Mouse (Mus musculus) adrenal gland, postnatal 4 days (tissue): Measurements from ENCODE around the gene Wdr66. TPM values are rescaled to one million over a fixed set of nuclear protein-coding genes. Genes with fewer than 3 reads are reported as not detected.

Experiments
- DNase-seq, 2 experiments: peaks; one replicate each; pipeline ENCODE4 v3.0.0; 2021 to 2022; ENCODE audit warnings: low spot score in 2 of 2, mixed read lengths in 2 of 2
- total RNA-seq, 2 experiments: library from RNA; stranded (reverse); gene quantifications; 2 replicates each; pipeline ENCODE4 v1.2.3; 2021

Wdr66 gene
- total RNA-seq, 2 experiments from 2014 or later, result 0.68 to 1.0 TPM

DNA sequence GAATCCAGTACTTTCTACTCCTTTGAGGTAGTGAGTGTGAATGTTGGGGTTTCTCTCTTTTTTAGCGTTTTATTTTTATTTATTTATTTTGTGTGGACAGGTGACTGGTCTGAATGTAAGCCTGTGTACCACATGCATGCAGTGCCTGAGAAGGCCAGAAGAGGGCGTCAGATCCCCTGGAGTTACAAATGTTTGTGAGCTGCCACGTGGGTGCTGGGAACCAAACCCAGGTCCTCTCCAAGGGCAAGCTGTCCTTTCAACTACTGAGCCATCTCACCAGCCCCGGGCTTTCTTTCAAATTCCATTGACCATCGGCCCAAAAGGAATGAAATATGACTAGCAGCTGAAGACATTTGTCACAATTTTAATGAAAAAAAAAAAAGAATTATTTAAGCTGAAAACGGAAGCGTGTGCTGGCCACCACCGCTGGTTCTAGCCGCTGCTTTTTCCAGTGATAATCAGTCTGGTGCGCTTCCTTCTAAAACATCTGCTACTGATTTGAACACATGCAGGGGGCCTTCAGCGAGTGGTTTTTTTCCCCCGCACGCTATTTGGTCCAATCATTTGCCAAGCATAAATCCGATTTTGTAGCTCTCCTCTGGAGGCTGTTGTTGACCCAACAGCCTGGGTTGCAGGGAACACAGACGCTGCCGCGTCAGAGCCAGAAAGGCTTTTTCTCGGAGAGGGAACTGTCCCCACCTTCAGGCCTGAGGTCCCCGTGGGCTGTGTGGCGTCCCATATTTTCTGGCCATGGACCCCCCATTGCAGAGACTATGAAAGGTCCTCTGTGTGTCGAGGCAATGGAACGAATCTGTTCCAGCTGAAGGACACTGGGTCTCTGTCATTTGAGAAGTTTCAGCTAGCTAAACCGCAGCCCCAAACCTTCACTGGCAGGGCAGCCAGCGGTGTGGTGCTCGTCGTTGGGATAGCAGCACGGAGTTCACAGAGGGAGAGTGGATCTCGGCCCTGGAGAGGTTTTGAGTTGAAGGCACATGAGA lies 16.9 kb downstream of the Wdr66 start:
- no peak for DNase-seq

DNA sequence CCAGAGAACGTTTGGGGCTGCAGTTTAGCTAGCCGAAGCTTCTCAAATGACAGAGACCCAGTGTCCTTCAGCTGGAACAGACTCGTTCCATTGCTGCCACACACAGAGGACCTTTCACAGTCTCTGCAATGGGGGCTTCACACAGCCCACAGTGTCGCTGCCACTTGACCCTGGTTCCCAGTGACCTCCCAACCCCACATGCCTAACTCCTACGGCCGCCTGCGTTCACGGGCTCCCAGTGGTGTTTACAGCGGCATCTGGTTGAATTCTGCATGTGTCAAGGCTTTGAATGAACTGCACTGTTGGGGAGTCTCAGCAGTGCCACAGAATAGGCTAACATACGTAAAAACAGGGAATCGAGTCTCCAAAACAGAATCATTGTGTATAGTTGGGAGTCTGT lies 19.0 kb downstream of the Wdr66 start:
- DNase-seq, result no peak

DNA sequence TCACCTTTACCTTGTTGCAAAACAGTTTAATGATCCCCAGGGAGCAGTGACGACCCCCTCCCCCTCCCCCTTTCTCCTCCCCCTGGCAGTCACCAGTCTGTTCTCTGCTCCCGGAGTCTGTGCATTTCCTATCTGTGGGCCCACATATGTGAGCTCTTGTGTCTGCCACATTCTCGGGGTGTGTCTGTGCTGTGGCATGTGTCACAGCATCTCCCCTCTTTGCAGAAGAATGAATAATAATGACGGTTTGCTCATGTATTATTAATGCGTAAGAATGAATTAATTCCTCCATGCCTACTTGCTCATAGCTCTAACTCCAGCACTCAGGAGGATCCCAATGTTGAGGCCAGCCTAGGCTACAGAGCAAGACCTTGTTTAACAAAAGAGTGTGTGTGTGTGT lies 21.0 kb downstream of the Wdr66 start:
- DNase-seq, result no peak

DNA sequence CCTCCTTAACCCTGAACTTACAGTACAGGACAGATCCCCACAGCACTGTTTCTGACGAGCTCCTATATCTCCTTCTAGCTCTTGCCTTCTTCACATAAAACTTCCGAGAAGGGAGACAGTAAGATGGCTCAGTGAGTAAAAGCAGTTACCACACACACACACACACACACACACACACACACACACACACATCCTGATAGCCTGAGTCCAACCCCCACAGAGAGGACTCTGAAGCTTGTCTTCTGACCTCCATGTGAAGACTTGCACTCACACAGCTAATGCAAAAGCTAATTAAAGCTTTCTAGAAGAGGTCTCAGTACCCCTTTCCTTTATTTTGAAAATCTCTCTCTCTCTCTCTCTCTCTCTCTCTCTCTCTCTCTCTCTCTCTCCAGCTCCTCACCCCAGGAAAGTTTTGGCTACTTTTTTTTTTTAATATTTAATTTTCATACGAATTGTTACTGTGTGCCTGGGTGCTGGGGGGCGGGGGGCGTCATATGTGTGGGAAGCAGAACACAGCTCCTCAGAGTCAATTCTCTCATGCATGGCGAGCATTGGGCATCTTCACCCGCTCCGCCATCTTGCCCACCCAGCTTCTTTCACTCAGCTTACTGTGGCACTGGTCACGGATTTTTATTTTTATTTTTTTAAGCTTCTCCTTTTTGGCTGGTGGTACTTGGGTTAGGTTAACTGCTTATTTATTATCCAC lies 24.9 kb downstream of the Wdr66 start:
- no peak for DNase-seq

DNA sequence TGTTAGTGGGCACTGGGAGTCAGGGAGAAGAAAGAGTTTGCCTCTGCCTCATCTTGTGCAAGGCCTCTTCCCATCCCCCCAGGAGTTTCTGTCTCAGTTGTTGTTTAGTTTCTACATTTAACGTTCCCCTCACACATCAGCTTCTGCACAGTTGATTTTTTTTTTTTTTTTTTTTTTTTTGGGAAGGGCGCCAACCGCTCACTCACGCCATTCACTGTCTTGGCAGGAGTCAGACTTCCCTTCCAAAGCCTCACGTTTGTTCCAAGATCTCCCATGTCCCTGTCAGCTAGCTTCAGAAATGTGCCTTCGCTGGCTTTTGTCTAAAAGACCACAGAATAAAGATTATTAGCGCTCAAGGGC lies 25.4 kb downstream of the Wdr66 start:
- DNase-seq, result no peak

DNA sequence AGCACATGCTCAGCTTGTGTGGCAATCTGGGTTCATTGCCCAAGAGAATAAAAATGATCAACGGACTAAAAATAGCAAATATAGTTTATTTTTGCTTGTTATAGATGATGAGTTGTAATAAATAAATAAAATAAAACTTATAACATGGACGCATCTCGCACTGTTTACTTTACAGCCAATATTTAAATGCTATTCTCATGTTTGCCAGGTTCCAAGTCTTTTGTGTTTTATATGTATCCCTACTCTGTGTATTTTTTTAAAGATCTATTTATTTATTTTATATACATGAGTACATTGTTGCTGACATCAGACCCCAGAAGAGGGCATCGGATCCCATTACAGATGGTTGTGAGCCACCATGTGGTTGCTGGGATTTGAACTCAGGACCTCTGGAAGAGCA lies 25.8 kb downstream of the Wdr66 start:
- no peak for DNase-seq

DNA sequence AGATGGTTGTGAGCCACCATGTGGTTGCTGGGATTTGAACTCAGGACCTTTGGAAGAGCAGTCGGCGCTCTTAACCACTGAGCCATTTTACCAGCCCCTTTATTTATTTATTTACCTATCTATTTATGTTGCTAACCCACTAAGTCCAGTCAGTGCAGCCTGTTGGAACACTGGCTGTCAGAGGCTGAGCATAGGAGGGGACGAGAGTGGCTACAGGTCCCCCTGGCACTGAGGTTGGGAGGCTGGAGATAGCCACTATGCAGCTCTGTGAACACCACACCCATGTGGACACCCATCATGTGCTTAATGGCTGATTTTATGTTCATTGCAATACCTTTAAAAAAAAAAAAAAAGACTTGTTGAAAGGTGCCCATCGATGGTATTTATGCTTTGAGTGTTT lies 27.3 kb downstream of the Wdr66 start:
- no peak for DNase-seq

DNA sequence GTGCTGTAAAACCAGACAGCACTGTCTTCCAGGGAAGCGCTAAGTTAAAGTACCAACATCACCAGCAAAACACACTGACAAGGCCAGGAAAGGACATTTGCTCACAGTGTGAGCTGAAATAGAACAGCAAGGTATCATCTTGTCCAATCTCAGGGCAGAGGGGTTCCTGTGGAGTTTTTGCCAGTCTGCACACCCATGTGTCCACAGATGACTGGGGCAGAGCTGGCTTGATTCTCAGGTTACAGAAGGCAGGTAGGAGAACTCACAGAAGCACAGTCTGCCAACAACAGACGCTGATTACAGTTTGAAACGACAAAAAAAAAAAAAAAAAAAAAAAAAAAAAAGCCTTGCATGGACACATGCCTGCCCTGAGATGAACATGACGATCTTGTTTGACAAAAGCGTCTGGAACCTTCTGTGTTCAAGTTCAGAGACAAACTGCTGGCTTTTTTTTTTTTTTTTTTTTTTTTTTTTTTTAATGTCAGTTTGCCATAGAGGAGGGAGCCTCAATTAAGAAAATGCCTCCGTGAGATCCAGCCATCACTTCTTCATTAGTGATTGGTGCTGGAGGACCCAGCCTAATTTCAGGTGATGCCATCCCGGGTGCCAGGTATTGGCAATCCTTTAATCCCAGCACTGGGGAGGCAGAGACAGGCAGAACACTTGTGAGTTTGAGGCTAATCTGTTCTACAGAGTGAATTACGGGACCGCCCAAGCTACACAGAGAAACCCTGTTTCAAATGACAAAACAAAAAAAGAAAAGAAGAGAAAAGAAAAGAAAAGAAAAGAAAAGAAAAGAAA lies 29.6 kb downstream of the Wdr66 start:
- DNase-seq, result no peak

DNA sequence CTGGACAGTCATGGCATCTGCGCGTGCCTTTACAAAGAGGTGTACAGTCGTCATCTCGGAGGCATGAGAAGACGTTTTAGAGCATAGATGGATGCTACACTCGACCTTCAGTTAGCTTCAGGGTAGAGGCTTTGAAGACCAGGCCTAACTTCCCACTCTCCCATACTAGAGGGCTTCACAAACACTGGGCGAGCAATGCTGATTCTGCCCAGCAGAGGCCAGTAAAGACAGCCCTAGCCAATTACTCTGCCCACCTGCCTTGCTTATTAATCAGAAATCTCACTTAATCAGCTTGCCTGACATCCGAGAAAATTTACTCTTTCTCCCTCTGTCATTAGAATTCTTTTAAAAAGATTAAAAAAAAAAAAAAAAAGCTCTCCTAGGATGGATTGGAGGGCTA lies 33.3 kb downstream of the Wdr66 start:
- DNase-seq, result no peak

DNA sequence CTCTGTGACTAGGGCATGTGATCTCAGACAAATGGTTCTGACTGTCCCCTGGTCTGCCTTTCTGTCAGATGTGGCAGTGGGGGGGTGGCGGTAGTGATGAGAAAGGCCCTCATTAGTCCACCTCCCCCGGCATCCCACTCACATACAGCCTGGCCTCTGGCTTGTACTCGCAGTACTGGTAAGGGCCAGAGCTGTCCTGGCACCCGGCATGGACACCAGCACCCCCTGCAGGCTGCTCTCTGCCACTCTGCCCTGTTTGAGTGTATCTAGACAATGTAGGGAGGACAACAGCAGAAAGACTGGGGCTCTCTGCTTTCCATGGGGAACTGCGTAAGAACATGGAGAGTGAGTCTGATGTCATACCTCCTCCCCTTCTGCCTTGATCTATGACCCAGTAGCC lies 36.2 kb downstream of the Wdr66 start:
- no peak for DNase-seq

DNA sequence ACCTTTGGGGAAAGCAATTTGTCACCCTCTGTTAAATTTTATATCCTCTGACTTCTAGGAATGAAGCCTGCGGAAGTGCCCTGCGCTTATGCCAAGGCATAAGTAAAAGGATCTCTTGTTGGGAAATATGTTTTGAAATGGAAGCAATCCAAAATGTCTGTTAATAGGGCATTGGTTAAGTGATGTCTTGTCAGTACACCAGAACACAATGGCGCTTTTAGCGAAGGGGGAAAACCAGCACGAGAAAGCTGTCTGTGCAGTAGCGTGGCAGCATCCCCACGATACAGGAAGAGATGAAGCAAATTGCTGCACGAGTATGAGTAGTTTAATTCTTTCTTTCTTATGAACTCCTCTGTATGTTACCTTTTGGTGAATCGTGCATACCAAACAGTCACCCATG lies 42.8 kb downstream of the Wdr66 start:
- DNase-seq, result no peak

DNA sequence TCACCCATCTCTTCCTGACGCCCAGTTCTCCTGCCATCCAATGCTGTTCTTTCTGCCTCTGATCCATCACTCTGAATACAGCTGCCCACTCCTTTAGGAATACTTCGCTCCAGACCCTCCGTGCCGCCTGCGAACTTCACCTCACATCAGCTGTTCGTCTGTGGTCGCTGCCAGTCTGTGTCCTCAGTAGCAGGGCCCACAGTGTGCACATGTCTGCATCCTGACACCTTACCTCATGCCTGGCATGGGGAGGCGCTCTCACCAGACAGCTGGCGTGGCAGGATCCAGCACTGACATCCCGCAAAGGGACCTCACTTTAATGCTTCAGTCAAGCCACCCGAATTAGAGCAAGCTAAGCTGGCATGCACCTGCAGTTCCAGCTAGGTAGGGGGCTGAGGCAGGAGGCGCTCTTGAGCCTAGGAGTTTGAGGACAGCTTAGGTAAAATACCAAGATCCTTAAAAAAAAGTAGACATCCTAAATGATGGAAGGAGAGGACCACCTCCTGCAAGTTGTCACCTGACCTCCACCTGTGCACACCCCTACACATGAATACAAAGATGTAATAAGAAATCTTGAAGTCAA lies 44.4 kb downstream of the Wdr66 start:
- no peak for DNase-seq

DNA sequence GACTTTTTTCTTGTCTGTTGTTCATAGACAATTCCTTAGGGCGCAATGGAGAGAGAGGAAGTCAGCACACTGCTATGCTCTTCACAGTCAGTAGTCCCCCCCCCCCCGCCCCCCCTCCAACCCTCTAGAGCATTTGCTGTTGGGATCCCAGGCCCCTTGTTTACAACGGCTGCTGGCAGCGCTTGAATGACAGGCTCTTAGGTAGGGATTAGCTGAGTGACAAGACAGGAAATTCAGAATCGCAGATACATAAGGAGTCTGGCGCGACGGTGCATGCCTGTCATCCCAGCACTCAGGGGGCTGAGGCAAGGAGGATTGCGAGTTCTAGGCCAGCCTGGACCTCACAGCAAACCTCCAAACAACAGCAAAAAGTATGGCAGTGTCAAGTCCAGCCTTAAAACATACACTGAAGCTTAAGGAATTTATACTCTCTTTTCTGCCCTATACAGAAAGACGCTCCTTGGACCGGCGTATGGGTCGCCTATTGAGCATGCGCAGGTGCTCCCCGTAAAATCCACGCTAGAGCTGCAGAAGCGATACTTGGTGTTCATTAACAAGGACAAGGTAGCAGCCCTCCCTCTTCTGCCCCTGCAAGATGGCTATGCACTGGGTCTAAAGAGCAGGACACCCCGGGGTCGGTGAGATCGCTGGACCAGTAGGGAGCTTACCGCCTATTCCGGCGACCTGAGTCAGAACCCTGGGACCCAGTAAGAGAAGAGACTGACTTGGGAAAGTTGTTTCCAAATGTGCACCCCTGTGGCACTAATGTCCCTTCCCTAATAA lies 45.3 kb downstream of the Wdr66 start:
- no peak for DNase-seq

DNA sequence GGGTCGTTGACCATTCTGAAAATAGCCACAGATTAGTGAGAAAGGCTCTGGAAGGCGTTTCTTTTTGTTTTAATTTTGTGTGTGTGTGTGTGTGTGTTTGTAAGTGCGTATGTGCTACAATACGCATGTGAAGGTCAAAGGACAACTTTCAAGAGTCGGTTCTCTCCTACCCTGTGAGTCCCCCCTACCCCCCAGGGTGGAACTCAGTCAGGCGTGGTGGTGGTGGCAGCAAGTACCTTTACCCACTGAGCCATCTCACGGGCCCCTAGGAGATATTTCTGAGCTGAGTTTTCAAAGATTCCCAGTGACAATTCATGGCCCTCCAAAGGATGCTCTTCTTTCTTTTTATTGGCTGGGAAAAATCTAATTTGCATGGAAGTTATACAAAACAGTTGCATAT lies 45.9 kb downstream of the Wdr66 start:
- no peak for DNase-seq

DNA sequence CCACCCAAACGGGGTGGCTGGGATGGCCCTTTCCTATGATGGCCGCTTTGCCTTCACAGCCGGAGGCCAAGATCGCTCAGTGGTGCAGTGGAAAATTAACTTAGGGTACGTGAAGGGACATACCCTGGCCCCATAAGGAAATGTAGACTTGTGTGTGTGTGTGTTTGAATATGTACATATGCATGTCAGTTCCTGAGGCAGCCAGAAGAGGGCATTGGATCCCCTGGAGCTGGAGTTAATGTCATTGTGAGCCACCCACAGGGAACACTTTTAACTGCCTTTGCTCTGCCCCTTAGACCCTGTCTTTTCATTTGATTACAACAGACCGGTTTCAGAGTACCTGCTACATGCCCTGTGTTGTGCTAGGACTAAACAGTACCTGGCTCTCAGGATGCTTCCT lies 46.6 kb downstream of the Wdr66 start:
- no peak for DNase-seq

DNA sequence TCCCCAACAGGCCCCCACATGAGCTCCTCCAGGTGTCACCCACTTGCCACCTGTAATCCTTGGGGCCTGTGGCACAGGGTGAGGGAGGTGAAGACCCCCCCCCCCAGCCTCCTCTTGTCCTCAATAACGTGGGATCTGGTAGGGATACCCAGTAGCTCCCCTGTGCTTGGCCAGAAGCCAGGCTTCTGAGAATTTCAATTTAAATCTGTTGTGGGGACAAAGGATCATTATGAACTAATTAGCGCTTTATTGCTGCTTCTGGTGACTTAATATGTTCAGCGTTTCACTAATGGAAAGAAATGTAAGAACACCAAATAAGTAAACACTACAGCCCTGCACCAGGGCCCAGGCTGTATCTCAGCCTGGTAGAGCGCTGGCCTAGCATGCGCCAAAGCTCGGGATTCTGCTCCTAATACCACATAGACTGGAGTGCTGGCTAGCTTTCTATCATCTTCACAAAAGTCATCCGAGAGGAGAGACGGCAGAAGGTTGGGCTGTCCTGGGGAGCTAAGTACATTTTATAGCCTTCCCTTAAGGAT lies 48.7 kb downstream of the Wdr66 start:
- DNase-seq, result no peak

DNA sequence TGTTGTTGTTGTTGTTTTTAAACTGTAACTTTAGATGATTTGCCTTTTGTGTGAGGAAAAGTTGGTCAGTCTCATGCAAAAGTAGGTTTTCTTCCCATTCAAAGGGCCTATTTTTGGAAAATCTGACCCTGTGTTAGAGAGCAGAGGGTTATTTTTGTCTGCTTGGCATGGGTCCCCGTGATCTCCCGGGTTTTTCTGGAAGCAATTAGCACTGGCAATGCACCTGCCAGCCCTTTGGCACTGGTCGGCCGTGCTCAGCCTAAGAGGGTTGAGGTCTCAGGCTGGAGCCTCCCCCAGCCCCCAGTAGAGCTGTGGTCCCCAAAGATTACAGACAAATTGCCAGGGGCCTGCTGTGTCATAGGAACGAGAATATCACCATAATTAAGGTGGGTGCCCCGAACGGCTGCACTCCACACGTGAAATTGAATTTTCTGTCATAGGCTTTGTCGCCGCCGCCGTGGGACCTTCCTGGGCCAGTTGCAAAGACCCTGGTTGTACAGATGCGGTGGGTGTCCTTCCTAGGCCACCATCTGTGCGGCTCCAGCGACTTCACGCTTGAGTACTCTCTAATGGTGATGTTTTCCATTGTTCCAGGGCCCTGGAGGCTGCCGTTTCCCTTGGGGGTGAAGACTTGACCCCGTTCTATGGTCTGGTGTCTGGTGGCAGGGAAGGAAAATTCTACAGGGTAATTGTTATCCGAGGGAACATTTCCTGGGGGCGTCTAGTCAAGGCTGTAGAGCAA lies 50.0 kb downstream of the Wdr66 start:
- no peak for DNase-seq

DNA sequence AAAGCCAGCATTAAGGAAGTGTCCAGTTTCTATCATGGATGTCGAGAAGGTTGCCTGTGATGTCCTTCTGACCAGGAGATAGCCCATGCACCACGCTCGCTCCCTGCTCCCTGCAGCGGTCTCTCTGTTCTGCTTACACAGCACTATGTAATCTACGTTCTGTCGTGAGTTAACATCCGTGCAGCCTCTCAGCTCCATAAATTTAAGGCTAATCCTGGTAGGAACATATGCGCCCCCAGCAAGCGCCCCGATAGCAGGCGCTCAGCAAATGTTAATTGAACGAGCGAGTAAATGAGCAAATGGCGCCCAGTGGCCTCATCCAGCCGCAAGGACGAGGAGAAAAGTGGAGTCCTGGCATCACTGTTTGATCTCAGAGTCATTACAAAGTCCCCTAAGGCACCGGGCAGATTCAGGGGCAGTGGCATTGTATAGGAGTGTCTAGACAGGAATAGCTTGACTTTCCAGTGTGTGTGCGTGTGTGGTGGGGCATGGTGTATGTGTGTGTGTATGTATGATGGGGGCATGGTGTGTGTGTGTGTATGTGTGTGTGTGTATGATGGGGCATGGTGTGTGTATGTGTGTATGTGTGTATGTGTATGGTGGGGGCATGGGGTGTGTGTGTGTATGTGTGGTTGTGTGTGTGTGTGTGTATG lies 55.9 kb downstream of the Wdr66 start:
- no peak for DNase-seq

DNA sequence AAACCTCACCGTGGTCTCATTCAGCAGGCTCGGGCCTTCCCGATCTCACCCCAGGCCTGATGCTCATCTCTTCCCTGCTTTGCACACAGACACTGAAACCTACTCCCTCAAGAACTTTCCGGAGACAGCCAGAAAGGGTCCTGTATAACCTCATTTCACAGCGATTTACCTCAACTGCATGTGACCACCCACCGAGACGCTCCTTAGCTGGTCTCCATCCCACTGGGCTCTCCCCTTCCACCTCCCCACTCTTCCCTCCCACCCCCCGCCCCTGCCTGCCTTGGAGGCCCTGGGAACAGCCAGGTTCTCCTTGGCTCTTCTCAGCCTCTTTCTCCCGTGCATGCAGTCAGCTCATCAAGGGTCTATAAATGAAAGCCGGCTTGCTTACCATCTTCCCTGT lies 57.9 kb downstream of the Wdr66 start:
- DNase-seq, result no peak
